Comparison of ENCODE assay signal across 9 mouse cellular contexts in genomic region chr7:24944257-24944950, GRCm38 (mm10). TPM values are rescaled to one million over a fixed set of nuclear protein-coding genes. Genes with fewer than 3 reads are reported as not detected.
DNase-seq lines count a peak whose midpoint lies in the region; ATAC-seq and TF ChIP-seq lines count a peak whose summit lies in the region.
"Had no signal": no experiment of that assay in that cellular context is flagged by ENCODE, and none has a peak within 500 bp of the region (broad histone marks: within the 10 kb centered on the region; RNA-seq: fewer than 3 reads in every experiment).

Gene Gm4881, minus strand, starts transcription at chr7:24944494.

- peaks cover 36% of the 10 kb centered on the region for H3K27me3 ChIP-seq in heart, adult 2 months (ENCODE audit: control insufficient read depth, insufficient read depth, low read length)
- peaks cover 100% of the 10 kb centered on the region for H3K27me3 ChIP-seq in liver, embryonic 13.5 days

- ATAC-seq in liver, embryonic 13.5 days (ENCODE audit: low read depth), result no peak

- no peak for TF ChIP-seq CTCF in heart, adult 2 months (IDR thresholded peaks at IDR 0.05)

- no peaks in the 10 kb centered on the region for H3K9me3 ChIP-seq in liver, embryonic 13.5 days (replicated peaks)

- H3K36me3 ChIP-seq in heart, adult 2 months (ENCODE audit: control insufficient read depth, insufficient read depth, low read length), result no peaks in the 10 kb centered on the region
- no peaks in the 10 kb centered on the region for H3K36me3 ChIP-seq in liver, embryonic 13.5 days

- WGBS in heart, adult 2 months, result 1% methylated on average over 71 of the region's 72 CpGs
- WGBS in liver, embryonic 13.5 days (ENCODE audit: insufficient replicate concordance), result 2% methylated on average over 67 of the region's 72 CpGs

- intact Hi-C loops in heart, adult 2 months (cut with DNase I), result no loop called here
- intact Hi-C loops in left cerebral cortex, postnatal 36 days (cut with DNase I), result no loop called here

- H3K27ac ChIP-seq in heart, adult 2 months, result no peak within 1 kb of the TSS
- no peak within 1 kb of the TSS for H3K27ac ChIP-seq in liver, embryonic 13.5 days

- no peak for DNase-seq in heart, adult 2 months
- no peak for DNase-seq in heart, adult 9 months (ENCODE audit: low spot score in 2 of 2)
- peak; percentile 24 for DNase-seq in thymus, postnatal 4 days
- no peak for DNase-seq in thymus, postnatal 14 days
- no peak for DNase-seq in liver, embryonic 13.5 days
- no peak for DNase-seq in ovary, postnatal 14 days (ENCODE audit: low spot score)
- DNase-seq in left cerebral cortex, postnatal 36 days (ENCODE audit: low spot score in 2 of 2), result no peak
- DNase-seq in layer of hippocampus, adult 9-10 months (ENCODE audit: low spot score), result no peak
- DNase-seq: kidney, adult 18-20 months had no signal

- peak within 1 kb of the TSS; percentile 48 for H3K4me2 ChIP-seq in liver, embryonic 13.5 days

- no peak for TF ChIP-seq POLR2A in heart, adult 2 months (IDR thresholded peaks at IDR 0.05; ENCODE audit: insufficient read depth, low read depth, low read length)

- peak within 1 kb of the TSS; percentile 8; the same call in 1 of the 2 replicates for H3K4me3 ChIP-seq in heart, adult 2 months
- H3K4me3 ChIP-seq in liver, embryonic 13.5 days (replicated peaks), result peak within 1 kb of the TSS; percentile 33

- H3K79me2 ChIP-seq in heart, adult 2 months (replicated peaks; ENCODE audit: control insufficient read depth, insufficient read depth, low read length), result no peaks in the 10 kb centered on the region

- no peak for TF ChIP-seq EP300 in heart, adult 2 months (IDR thresholded peaks at IDR 0.05; ENCODE audit: insufficient read depth, low read depth, low read length)

- H3K4me1 ChIP-seq in heart, adult 2 months (ENCODE audit: control insufficient read depth, insufficient read depth, low read length), result peaks cover 1% of the 10 kb centered on the region; the same call in 1 of the 2 replicates
- H3K4me1 ChIP-seq in liver, embryonic 13.5 days (replicated peaks), result peaks cover 7% of the 10 kb centered on the region; the same call in 1 of the 2 replicates

- no peak within 1 kb of the TSS for H3K9ac ChIP-seq in heart, adult 2 months (ENCODE audit: low read depth, low read length)
- no peak within 1 kb of the TSS for H3K9ac ChIP-seq in liver, embryonic 13.5 days

RNA-seq across cellular contexts. Expression of gene Gm4881, which starts in this region (rescaled TPM):
- total RNA-seq in heart, adult 2 months (2021), result not detected
- not detected in 2 replicates for polyA plus RNA-seq in heart, adult 2 months (2012; rRNA removed)
- not detected in 2 replicates for polyA plus RNA-seq in liver, embryonic 13.5 days (2015; fragmentation: Nextera tagmentation; extraction: Ambion mirVana)
- total RNA-seq in left cerebral cortex, postnatal 36 days (2021), result not detected
